Mouse (Mus musculus) intestine, postnatal 0 days (tissue): ENCODE measurements around the gene Ppp1r12b. TPM values are rescaled to one million over a fixed set of nuclear protein-coding genes. Genes with fewer than 3 reads are reported as not detected.

Experiments used
- ATAC-seq: fragments of 200-750 bp; cut with Nextera tagmentation; 2 replicates; pipeline ENCODE4 v1.8.0; 2017; ENCODE audit warnings: mild to moderate bottlenecking, moderate TSS enrichment, moderate library complexity
- H3K27ac ChIP-seq: fragments of 300-500 bp; sonication (generic); 2 replicates; pipeline ENCODE4 v1.5.1; 2014; ENCODE audit warnings: mild to moderate bottlenecking, low read depth, low read length, moderate library complexity
- H3K27me3 ChIP-seq: fragments of 300-500 bp; sonication (generic); replicated peaks from 2 replicates; pipeline ENCODE4 v1.6.1; 2014; ENCODE audit warnings: low read length, mixed read lengths; ENCODE audit not compliant: control insufficient read depth, insufficient read depth
- H3K36me3 ChIP-seq: fragments of 300-500 bp; sonication (generic); 2 replicates; pipeline ENCODE4 v1.6.1; 2014; ENCODE audit warnings: mild to moderate bottlenecking, moderate library complexity; ENCODE audit not compliant: control insufficient read depth, insufficient read depth
- H3K4me1 ChIP-seq: fragments of 300-500 bp; sonication (generic); replicated peaks from 2 replicates; pipeline ENCODE4 v1.6.1; 2014; ENCODE audit warnings: antibody characterized with exemption, low read length, mixed read lengths; ENCODE audit not compliant: control insufficient read depth, insufficient read depth
- H3K4me2 ChIP-seq: fragments of 300-500 bp; sonication (generic); replicated peaks from 2 replicates; pipeline ENCODE4 v1.6.1; 2014; ENCODE audit warnings: low read depth, mild to moderate bottlenecking, moderate library complexity
- H3K4me3 ChIP-seq: fragments of 300-500 bp; sonication (generic); 2 replicates; pipeline ENCODE4 v1.5.1; 2014; ENCODE audit warnings: low read depth, low read length
- H3K9ac ChIP-seq: fragments of 300-500 bp; sonication (generic); 2 replicates; pipeline ENCODE4 v1.6.1; 2014; ENCODE audit warnings: mild to moderate bottlenecking, low read depth, low read length
- H3K9me3 ChIP-seq: fragments of 300-500 bp; sonication (generic); 2 replicates; pipeline ENCODE4 v1.6.1; 2016; ENCODE audit warnings: mixed run types; ENCODE audit not compliant: control insufficient read depth
- CTCF ChIP-seq: sonication (generic); IDR thresholded peaks from 2 replicates; pipeline ENCODE4 v1.5.1; 2016; ENCODE audit warnings: low read depth, mild to moderate bottlenecking, control low read depth, antibody characterized with exemption, moderate library complexity
- WGBS: fragments of 180-500 bp; shearing (Covaris S2); extraction: QIAGEN DNeasy Blood & Tissue Kit; methylation state at CpG from one replicate; pipeline ENCODE4 v1.1.7; 2014; 5-methylcytosine and 5-hydroxymethylcytosine counted together
- polyA plus RNA-seq: library from polyadenylated mRNA; unstranded; fragments of >200 nt; fragmentation: Nextera tagmentation; extraction: Ambion mirVana; gene quantifications from 2 replicates; pipeline ENCODE4 v1.2.1, GENCODE M21; 2015

The Ppp1r12b gene
- polyA plus RNA-seq, 1 experiment from 2014 or later, result 11.5 TPM

DNA sequence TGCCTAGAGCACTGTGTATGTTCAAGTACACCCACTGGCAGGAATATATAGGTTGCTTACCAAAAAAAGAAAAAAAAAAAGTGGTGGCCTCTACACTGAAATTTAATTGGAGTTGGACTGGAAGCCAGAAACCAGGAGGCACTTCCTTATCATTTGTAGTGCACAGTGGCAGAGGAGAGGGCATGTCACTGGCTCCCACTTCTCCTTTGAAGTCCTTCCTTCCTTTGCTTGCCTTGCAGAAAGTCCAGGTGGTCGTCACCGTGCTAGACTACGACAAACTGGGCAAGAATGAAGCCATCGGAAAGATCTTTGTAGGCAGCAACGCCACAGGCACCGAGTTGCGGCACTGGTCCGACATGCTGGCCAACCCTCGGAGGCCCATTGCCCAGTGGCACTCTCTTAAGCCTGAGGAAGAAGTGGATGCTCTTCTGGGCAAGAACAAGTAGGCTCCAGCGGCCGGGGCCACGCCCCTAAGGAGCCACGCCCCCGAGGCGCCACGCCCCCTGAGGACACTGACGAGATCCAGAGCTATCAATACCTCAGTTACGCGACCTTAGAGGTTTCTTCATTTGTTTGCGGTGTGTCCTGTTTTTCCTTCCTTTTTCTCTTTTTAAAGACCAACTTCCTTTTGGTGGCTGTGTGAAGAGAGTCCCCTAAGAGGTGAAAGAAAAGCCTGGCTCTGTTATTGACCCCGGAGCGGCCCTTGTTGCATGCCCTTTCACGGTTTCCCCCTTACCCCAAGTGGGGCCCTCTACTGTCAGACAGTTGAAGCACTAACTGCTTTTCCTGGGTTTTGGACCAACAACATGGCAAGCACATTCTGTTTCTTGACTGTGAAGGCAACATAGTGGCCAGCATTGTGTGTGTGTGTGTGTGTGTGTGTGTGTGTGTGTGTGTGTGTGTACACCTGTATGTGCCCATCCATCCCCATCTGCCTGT lies 208.2 kb downstream of the Ppp1r12b start:
- H3K36me3 ChIP-seq, result no peaks in the 10 kb centered on the region
- no peaks in the 10 kb centered on the region for H3K9me3 ChIP-seq
- ATAC-seq, result no peak
- TF ChIP-seq CTCF, result peak; percentile 38; the same call in 1 of the 2 replicates
- no peak overlapping the region for H3K9ac ChIP-seq
- no peak overlapping the region for H3K27ac ChIP-seq
- WGBS, result 22% methylated on average over 23 of the region's 23 CpGs
- no peaks in the 10 kb centered on the region for H3K27me3 ChIP-seq
- no peaks in the 10 kb centered on the region for H3K4me1 ChIP-seq
- H3K4me3 ChIP-seq, result no peak overlapping the region
- peak overlapping the region; percentile 43 for H3K4me2 ChIP-seq

DNA sequence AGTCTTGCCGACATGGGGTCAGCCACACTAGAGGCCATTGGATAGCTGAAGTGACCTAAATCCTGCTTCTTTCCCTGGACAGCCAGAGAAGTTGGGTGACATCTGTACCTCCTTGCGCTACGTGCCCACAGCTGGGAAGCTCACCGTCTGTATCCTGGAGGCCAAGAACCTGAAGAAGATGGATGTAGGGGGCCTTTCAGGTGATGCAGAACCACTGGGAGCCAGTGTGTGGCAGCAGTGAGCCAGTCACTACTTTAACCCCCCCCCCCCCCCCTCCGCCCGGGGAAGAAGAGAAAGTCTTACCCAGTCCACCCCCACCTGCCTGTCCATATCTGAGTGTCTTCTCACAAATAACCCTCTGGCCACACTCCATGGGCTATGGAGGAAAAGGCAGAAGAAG lies 210.1 kb downstream of the Ppp1r12b start:
- no peak overlapping the region for H3K27ac ChIP-seq
- 48% methylated on average over 6 of the region's 6 CpGs for WGBS
- H3K4me1 ChIP-seq, result 0 out of 2 replicates have a peak, but pooled peaks cover 5% of the 10 kb centered on the region
- H3K9ac ChIP-seq, result no peak overlapping the region
- no peak for ATAC-seq
- peak; percentile 69 for TF ChIP-seq CTCF
- no peaks in the 10 kb centered on the region for H3K9me3 ChIP-seq
- no peak overlapping the region for H3K4me3 ChIP-seq
- no peaks in the 10 kb centered on the region for H3K27me3 ChIP-seq
- H3K4me2 ChIP-seq, result no peak overlapping the region
- H3K36me3 ChIP-seq, result no peaks in the 10 kb centered on the region

DNA sequence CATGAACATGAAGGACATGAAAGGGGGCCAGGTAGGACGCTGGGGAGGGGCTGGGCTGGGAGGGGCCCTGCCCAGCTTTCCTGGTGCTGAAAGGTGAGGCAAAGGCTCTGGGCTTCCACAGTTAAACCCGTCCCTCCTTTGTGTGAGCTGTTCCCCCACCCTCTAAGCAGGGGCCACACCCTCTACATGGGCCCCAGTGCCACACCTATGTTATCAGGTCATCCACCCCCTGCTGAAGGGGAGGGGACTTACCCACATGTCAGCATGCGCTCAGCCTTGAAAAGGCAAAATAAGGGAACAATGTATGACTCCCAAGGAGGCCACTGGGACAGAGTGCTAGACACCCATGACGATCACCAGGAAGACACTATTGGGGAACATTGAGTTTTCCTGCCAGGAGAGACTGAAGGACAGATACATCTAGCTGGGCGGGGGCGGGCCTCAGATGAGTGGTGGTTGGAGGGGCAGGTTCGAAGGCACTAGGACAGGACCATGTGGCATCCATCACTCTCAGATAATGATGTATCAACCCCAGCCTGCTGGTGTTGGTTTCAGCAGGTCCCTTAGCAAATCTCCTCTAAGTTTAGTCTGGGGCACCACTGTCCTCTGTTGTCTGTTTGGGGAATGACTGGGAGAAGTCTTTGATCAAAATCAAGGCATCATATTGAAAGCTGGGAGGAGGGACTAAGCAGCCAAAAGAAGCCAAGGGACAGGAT lies 213.6 kb downstream of the Ppp1r12b start:
- Histone ChIP-seq H3K36me3 (no peaks in the 10 kb centered on the region), H3K9ac (no peak overlapping the region), H3K4me2 (peak overlapping the region; percentile 3; the same call in 1 of the 2 replicates), H3K4me1 (0 out of 2 replicates have a peak, but pooled peaks cover 5% of the 10 kb centered on the region), H3K4me3 (no peak overlapping the region), H3K27me3 (no peaks in the 10 kb centered on the region), H3K9me3 (no peaks in the 10 kb centered on the region), H3K27ac (no peak overlapping the region)
- WGBS, result 51% methylated on average over 7 of the region's 7 CpGs
- ATAC-seq, result peak; percentile 64
- peak; percentile 32; the same call in 1 of the 2 replicates for TF ChIP-seq CTCF

- Histone ChIP-seq H3K9me3 (no peaks in the 10 kb centered on the region), H3K4me3 (no peak overlapping the region), H3K4me2 (peak overlapping the region; percentile 3; the same call in 1 of the 2 replicates), H3K36me3 (no peaks in the 10 kb centered on the region), H3K9ac (no peak overlapping the region), H3K27ac (no peak overlapping the region), H3K27me3 (no peaks in the 10 kb centered on the region), H3K4me1 (0 out of 2 replicates have a peak, but pooled peaks cover 5% of the 10 kb centered on the region)
- peak; percentile 63 for TF ChIP-seq CTCF
- peak; percentile 28; the same call in 1 of the 2 replicates for ATAC-seq
- 65% methylated on average over 5 of the region's 6 CpGs for WGBS
Measured at GRCm38 (mm10) chr1:134741433-134741832, 214.3 kb downstream of the Ppp1r12b start.

GRCm38 (mm10) chr1:134737463-134737862 lies 218.3 kb downstream of the Ppp1r12b start:
- H3K4me3 ChIP-seq, result no peak overlapping the region
- WGBS, result 78% methylated on average over 9 of the region's 9 CpGs
- ATAC-seq, result no peak
- no peak overlapping the region for H3K9ac ChIP-seq
- H3K27ac ChIP-seq, result no peak overlapping the region
- 0 out of 2 replicates have a peak, but pooled peaks cover 5% of the 10 kb centered on the region for H3K4me1 ChIP-seq
- TF ChIP-seq CTCF, result no peak
- no peaks in the 10 kb centered on the region for H3K36me3 ChIP-seq
- 0 out of 2 replicates have a peak, but pooled peaks cover 5% of the 10 kb centered on the region for H3K9me3 ChIP-seq
- no peak overlapping the region for H3K4me2 ChIP-seq
- H3K27me3 ChIP-seq, result no peaks in the 10 kb centered on the region

- Histone ChIP-seq H3K27ac (no peak overlapping the region), H3K4me2 (0 out of 2 replicates have a peak overlapping the region, but pooled peaks have one; percentile 7), H3K4me3 (no peak overlapping the region), H3K9me3 (0 out of 2 replicates have a peak, but pooled peaks cover 6% of the 10 kb centered on the region), H3K9ac (no peak overlapping the region), H3K4me1 (no peaks in the 10 kb centered on the region), H3K27me3 (no peaks in the 10 kb centered on the region), H3K36me3 (no peaks in the 10 kb centered on the region)
- ATAC-seq, result peak; percentile 38; the same call in 1 of the 2 replicates
- WGBS, result 35% methylated on average over 5 of the region's 5 CpGs
- TF ChIP-seq CTCF, result no peak
Measured at GRCm38 (mm10) chr1:134733659-134734058, 222.1 kb downstream of the Ppp1r12b start.
